Mouse (Mus musculus) embryonic fibroblast, embryonic 13.5 days (primary cell): ENCODE results near the gene Mast1.

ENCODE experiments used
- CTCF ChIP-seq: IDR thresholded peaks from 2 replicates; pipeline ENCODE4 v1.5.1; 2011; ENCODE audit warnings: mild to moderate bottlenecking, control low read depth, low read length, moderate library complexity, borderline replicate concordance; ENCODE audit not compliant: insufficient read depth
- POLR2A ChIP-seq: IDR thresholded peaks from 2 replicates; pipeline ENCODE4 v1.6.1; 2011; ENCODE audit warnings: low read depth, mild to moderate bottlenecking, control low read depth, low read length, moderate library complexity

- TF ChIP-seq CTCF (peak; percentile 58; the same call in 1 of the 2 replicates), POLR2A (0 out of 2 replicates have a peak, but pooled peaks have one; percentile 36)
These were observed 38.3 kb upstream of the Mast1 start for GRCm38 (mm10) chr8:84975434-84975833.
